Mouse (Mus musculus) limb, embryonic 12.5 days (tissue): ENCODE data around the gene Elfn1. TPM values are rescaled to one million over a fixed set of nuclear protein-coding genes. Genes with fewer than 3 reads are reported as not detected.

Source experiments
- ATAC-seq: fragments of 200-750 bp; cut with Nextera tagmentation; 2 replicates; pipeline ENCODE4 v1.8.0; 2017; ENCODE audit warnings: low read depth, moderate TSS enrichment; ENCODE audit not compliant: insufficient number of reproducible peaks, insufficient read depth, low FRiP score, low TSS enrichment
- H3K27ac ChIP-seq: fragments of 300-500 bp; sonication (generic); 2 replicates; pipeline ENCODE4 v1.5.1; 2016; ENCODE audit warnings: mild to moderate bottlenecking, moderate library complexity
- H3K27me3 ChIP-seq: fragments of 300-500 bp; sonication (generic); 2 replicates; pipeline ENCODE4 v1.6.1; 2016; ENCODE audit warnings: mild to moderate bottlenecking, moderate library complexity
- H3K36me3 ChIP-seq: fragments of 300-500 bp; sonication (generic); 2 replicates; pipeline ENCODE4 v1.6.1; 2016; ENCODE audit warnings: mild to moderate bottlenecking, moderate library complexity
- H3K4me1 ChIP-seq: fragments of 300-500 bp; sonication (generic); replicated peaks from 2 replicates; pipeline ENCODE4 v1.6.1; 2016
- H3K4me2 ChIP-seq: fragments of 300-500 bp; sonication (generic); 2 replicates; pipeline ENCODE4 v1.6.1; 2016; ENCODE audit warnings: mild to moderate bottlenecking, moderate library complexity
- H3K4me3 ChIP-seq: fragments of 300-500 bp; sonication (generic); replicated peaks from 2 replicates; pipeline ENCODE4 v1.5.1; 2016; ENCODE audit warnings: mild to moderate bottlenecking
- H3K9ac ChIP-seq: fragments of 300-500 bp; sonication (generic); replicated peaks from 2 replicates; pipeline ENCODE4 v1.6.1; 2016; ENCODE audit warnings: mild to moderate bottlenecking, moderate library complexity
- H3K9me3 ChIP-seq: fragments of 300-500 bp; sonication (generic); 2 replicates; pipeline ENCODE4 v1.6.1; 2016; ENCODE audit warnings: mild to moderate bottlenecking, moderate library complexity
- WGBS: fragments of 180-500 bp; shearing (Covaris S2); methylation state at CpG from one replicate; pipeline ENCODE4 v1.1.7; 2016; 5-methylcytosine and 5-hydroxymethylcytosine counted together
- polyA plus RNA-seq: library from polyadenylated mRNA; unstranded; fragments of >200 nt; fragmentation: Nextera tagmentation; extraction: Ambion mirVana; gene quantifications from 2 replicates; pipeline ENCODE4 v1.2.1, GENCODE M21; 2016

Elfn1 gene
- polyA plus RNA-seq, 1 experiment from 2014 or later, result 0.35 TPM

- no peak overlapping the region for H3K27ac ChIP-seq
- no peak for ATAC-seq
These were observed 116.3 kb downstream of the Elfn1 start for GRCm38 (mm10) chr5:140023941-140024500.

More at GRCm38 (mm10) chr5:140023941-140024500, 116.3 kb downstream of the Elfn1 start:
- Histone ChIP-seq H3K36me3 (0 out of 2 replicates have a peak, but pooled peaks cover 3% of the 10 kb centered on the region), H3K9ac (no peak overlapping the region), H3K9me3 (no peaks in the 10 kb centered on the region), H3K4me1 (peaks cover 10% of the 10 kb centered on the region), H3K4me2 (no peak overlapping the region), H3K27me3 (no peaks in the 10 kb centered on the region), H3K4me3 (no peak overlapping the region)
- 59% methylated on average over 3 of the region's 3 CpGs for WGBS

Other genes with a start within 250 kb of the Elfn1 start
- gene Micall2, start 171.6 kb upstream of the Elfn1 start, polyA plus RNA-seq, result 6.5 and 6.8 TPM in 2 replicates
- 32.8 and 38.5 TPM in 2 replicates for gene Ints1, start 132.3 kb upstream of the Elfn1 start, polyA plus RNA-seq
- 7.0 and 8.3 TPM in 2 replicates for gene Mafk, start 116.4 kb upstream of the Elfn1 start, polyA plus RNA-seq
- gene Tmem184a, start 88.0 kb upstream of the Elfn1 start, polyA plus RNA-seq, result 0.79 and 1.0 TPM in 2 replicates
- gene Gm26938, start 81.5 kb upstream of the Elfn1 start, polyA plus RNA-seq, result 0.51 TPM in 1 of 2 replicates, not detected in the other
- 71.4 and 71.8 TPM in 2 replicates for gene Psmg3, start 81.1 kb upstream of the Elfn1 start, polyA plus RNA-seq